Mouse (Mus musculus) heart, postnatal 0 days (tissue): ENCODE results near the gene Dusp22.

Source experiments
- CTCF ChIP-seq: IDR thresholded peaks from 2 replicates; pipeline ENCODE4 v1.5.1; 2016; ENCODE audit warnings: antibody characterized with exemption, control low read depth, low read depth
- EP300 ChIP-seq: IDR thresholded peaks from 2 replicates; pipeline ENCODE4 v1.6.1; 2016; ENCODE audit warnings: antibody characterized with exemption, low read depth

DNA sequence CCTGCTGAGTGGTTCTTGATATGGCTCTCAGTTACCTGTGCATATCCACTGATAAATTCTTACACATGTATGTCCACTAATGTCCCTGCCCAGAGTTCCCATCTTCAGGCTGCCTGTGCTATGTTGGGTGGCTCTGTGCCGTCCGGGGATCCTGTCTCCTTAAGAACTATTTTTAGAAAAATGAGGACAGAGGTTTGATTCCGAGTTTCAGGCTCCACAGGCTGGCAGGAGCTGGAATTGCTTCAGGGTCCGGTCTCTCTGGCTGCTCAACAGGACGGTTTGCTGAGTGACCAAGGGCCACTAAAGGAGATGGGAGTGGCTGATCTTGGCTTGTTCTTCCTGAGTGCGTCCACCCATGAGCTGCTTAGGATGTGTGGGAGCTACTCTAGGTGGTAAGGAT lies 69.4 kb downstream of the Dusp22 start:
- TF ChIP-seq CTCF (peak; percentile 52), EP300 (no peak)
